Mouse (Mus musculus): ENCODE measurements around the gene Ap4s1. TPM values are rescaled to one million over a fixed set of nuclear protein-coding genes. Genes with fewer than 3 reads are reported as not detected.

Gene Ap4s1
- total RNA-seq, 2 experiments from 2014 or later, result 49.8 to 50.3 TPM

DNA sequence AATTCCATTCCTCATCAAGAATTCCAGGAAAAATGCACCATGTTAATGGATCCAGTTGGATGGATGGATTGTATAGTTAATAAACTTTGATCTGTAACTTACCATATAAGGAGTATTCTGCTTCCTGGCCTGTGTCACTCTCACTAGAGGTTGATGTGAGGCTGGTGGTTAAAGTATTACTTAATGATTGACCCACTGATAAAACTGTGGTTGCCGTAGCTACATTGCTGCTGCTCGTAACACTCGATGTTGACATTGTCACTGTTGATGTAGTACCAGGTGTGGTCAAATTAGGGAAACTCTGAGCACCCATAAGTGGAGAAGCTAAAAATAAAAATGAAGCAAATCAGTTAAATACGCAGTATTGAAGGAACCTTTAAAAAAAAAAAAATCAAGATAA, 76.6 kb downstream of the Ap4s1 start:
- DNase-seq (ENCODE audit: low spot score in 2 of 2), result no peak

GRCm38 (mm10) chr12:51768702-51769101, 77.9 kb downstream of the Ap4s1 start:
- DNase-seq (ENCODE audit: low spot score in 2 of 2), result no peak

GRCm38 (mm10) chr12:51784842-51785241, 94.0 kb downstream of the Ap4s1 start:
- DNase-seq (ENCODE audit: low spot score in 2 of 2), result no peak

Other genes with a start within 250 kb of the Ap4s1 start
- gene Coch, start 97.7 kb upstream of the Ap4s1 start, total RNA-seq (2021), result 1 to 10 TPM; 3.2 to 4.0 TPM
- 10 to 100 TPM; 90.5 to 92.8 TPM for gene Strn3, start 864 bp downstream of the Ap4s1 start, total RNA-seq (2021)
- 10 to 100 TPM; 80.0 to 81.2 TPM for gene Hectd1, start 138.5 kb downstream of the Ap4s1 start, total RNA-seq (2021)

All from layer of hippocampus, adult 18-20 months (tissue).